Mouse (Mus musculus): ENCODE results near the gene Zfand6.

Gene Zfand6

DNA sequence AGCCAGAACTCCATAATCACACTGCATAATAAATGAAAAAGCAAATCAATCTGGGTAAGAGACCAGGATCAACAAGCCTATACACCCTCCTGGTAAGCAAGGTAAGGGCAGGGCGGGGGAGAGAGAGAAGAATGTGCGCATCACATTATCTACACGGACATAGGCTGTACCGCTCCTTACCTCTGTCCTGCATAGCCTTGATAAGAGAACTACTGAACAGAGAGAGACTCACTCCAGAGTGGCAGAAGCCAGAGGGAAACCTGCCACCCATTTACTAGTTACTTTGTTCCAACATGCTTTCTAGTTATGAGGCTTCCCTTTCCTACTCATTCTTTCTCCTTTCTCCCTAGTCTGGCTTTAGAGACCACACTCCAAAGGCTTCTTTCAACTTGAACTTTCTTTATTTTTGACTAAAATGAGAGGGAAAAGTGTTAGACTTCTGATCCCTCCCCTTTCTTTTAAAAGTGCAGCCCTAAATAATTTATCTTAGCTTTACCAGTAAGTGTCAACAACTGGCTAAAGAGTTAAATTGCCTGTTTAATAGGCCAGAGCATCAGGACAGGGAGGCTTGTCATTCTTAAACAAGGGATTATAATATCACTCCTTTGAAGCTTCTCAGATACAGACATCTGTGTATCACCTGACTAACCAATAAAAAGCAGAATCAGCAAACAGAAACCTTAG lies 38.3 kb downstream of the Zfand6 start:
- no peak for DNase-seq (ENCODE audit: low spot score)

DNA sequence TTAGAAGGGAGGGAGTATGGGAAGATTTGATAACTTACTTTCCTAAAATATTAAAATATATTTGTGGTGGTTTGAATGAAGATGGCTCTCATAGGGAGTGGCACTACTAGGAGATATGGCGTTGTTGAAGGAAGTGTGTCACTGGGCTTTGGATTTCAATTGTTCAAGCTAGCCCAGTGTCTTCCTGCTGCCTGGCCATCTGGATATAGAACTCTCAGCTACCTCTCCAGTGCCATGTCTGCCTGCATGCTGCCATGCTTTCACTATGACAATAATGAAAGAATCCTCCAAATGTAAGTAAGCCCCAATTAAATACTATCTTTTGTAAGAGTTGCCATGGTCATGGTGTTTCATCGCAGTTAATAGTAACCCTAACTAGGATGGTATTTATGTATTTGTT lies 40.7 kb downstream of the Zfand6 start:
- DNase-seq (ENCODE audit: low spot score), result no peak

- DNase-seq (ENCODE audit: low spot score), result no peak
Measured at GRCm38 (mm10) chr7:84646256-84646655, 43.5 kb downstream of the Zfand6 start.

- no peak for DNase-seq (ENCODE audit: low spot score)
Measured at GRCm38 (mm10) chr7:84643270-84643998, 46.3 kb downstream of the Zfand6 start.

GRCm38 (mm10) chr7:84642159-84642928 lies 47.4 kb downstream of the Zfand6 start:
- no peak for DNase-seq (ENCODE audit: low spot score)

- DNase-seq (ENCODE audit: low spot score), result no peak
Measured at GRCm38 (mm10) chr7:84636939-84637338, 52.8 kb downstream of the Zfand6 start.

DNA sequence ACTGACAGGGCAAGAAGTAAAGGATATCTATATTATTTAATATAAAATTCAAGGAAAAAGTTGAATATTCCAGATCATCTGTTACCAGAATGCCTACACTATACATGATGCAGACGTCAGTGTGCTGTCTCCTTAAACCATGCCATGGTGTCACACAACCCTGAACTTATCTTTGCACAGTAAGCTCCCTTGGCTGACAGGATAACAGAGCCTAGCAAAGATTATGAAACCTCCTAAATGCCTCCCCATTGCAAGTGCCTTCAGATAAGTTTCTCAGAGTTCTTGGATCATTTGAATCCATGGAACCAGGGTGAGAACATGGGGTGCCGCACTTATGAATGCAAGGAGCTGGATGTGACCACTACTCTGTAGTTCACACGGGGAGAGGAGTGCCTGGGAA lies 57.9 kb downstream of the Zfand6 start:
- DNase-seq (ENCODE audit: low spot score), result no peak

GRCm38 (mm10) chr7:84623718-84624117 lies 66.0 kb downstream of the Zfand6 start:
- DNase-seq (ENCODE audit: low spot score), result no peak

GRCm38 (mm10) chr7:84620956-84621355 lies 68.8 kb downstream of the Zfand6 start:
- no peak for DNase-seq (ENCODE audit: low spot score)

- DNase-seq (ENCODE audit: low spot score), result no peak
Measured at GRCm38 (mm10) chr7:84618951-84619350, 70.8 kb downstream of the Zfand6 start.

DNA sequence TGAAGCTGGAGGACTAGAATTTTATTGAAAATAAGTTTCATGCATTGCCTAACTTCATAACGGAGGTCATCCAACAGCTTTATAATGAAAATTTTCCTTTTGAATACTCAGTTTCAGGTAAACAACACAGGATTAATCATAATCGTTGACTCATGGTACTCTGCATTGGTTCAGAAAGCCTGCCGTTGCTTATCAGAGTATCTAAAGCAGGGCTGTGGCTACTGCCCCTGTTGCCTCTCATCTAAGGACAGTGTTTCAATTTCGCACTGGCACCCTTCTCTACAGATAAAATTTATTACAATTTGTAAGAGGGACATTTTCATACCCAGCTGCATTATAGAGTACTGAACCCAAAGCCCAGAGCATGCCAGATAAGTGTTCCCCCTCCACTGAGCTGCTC lies 77.3 kb downstream of the Zfand6 start:
- DNase-seq (ENCODE audit: low spot score), result no peak

- DNase-seq (ENCODE audit: low spot score), result no peak
Measured at GRCm38 (mm10) chr7:84611609-84612008, 78.2 kb downstream of the Zfand6 start.

DNA sequence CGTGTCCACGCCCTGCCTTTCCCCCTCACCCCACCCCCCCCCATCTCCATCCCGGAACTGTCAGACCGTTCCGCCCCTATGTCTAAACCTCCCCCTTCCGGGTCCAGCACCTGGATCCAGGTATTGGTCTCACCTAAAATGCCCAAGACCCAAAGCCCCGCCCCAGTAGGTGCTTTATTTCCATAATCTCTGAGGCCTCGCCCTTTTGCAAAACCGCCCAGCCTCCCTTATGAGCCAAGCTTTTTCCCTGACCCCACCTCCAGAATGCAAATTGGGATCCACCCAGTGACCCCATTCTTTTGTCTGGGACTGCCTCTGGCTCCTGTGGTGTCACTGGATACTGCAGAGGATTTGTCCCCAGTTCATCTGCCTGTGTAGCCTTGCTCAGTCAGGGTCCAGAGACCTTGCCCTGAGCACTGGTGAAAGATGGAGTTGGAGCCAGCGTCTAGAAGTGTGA lies 83.4 kb downstream of the Zfand6 start, which contains the start of gene Fah:
TSS of gene Fah (minus strand) at position 430 of the 457 bp plus-strand sequence.
- DNase-seq (ENCODE audit: low spot score), result peak; percentile 78

DNA sequence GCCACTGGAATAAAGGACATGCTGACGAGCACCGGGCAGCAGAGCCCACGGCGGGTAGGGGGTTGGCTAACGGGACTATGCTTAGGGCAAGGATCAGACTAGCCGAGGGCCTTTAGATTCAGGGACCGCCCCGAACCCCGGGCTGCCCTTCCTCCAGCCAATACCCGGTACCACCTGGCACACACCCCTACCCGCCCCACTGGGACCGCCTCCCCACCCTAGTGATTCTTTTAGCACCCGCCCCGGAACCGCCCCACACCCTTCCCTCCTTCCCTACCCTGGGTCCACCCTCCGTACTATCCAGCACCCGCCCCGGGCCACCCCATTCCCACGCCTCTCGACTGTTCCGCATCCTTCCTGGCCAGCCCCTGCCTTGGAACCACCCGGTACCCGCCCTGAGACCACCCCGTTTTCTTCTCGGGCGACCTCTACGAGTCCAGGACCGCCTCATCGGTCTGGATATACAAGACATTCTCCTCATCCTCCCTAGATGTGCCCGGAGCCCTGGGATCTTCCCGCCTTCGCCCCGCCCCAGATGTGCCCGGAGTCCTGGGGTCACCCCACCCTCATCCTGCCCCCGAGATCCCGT lies 84.0 kb downstream of the Zfand6 start:
- DNase-seq (ENCODE audit: low spot score), result peak; percentile 80

DNA sequence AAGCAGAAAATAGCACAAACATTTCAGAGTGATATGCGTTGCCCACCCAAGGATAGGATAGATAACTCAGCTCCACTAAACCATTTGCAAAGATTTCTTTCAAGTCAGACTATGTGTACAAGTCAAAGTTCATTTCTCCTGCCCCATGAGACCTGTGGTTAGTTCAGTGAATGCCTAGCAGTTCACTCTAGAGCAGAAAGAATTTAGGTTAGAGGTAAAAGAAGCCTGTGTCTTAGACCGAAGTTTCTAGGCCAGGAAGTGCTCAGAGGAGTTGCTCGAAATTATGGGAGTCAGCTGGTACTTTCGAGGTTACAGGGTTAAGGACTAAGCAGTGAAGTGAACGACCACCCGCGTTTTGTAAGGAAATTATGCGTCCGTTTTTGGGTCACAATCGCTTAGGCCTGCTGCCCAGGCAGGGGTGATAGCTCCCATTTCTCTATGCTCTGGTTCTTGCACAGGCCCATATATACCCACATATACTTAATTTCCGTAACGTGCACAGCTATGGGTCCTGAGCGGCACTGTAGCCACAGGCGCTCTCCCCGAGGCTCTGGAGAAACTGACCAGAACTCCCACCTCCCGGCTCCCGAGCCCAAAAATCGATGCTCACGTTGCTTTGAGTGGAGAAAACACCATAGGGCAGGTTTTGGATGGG lies 84.6 kb downstream of the Zfand6 start:
- DNase-seq (ENCODE audit: low spot score), result no peak

GRCm38 (mm10) chr7:84604501-84604900 lies 85.3 kb downstream of the Zfand6 start:
- DNase-seq (ENCODE audit: low spot score), result no peak

- no peak for DNase-seq (ENCODE audit: low spot score)
Measured at GRCm38 (mm10) chr7:84601331-84601730, 88.4 kb downstream of the Zfand6 start.

GRCm38 (mm10) chr7:84600631-84601030 lies 89.1 kb downstream of the Zfand6 start:
- no peak for DNase-seq (ENCODE audit: low spot score)

DNA sequence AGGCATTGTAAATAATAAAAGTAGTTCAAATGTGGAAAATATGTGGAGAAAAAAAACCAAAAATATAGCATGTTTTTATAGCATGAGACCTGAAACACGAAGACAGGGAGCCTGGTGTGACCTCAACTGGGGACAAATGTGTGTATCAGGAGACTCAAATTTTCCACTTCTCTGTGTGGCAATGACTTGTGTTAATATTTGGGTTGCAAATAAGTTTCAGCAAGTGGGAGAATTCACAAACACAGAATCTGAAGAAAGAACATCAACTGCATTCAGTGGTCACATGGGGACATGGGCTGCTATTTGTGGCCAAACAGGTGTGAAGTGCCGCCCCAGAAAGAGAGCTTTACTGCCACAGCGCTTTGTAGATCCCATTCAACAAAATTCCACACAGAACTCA lies 93.1 kb downstream of the Zfand6 start:
- no peak for DNase-seq (ENCODE audit: low spot score)

DNA sequence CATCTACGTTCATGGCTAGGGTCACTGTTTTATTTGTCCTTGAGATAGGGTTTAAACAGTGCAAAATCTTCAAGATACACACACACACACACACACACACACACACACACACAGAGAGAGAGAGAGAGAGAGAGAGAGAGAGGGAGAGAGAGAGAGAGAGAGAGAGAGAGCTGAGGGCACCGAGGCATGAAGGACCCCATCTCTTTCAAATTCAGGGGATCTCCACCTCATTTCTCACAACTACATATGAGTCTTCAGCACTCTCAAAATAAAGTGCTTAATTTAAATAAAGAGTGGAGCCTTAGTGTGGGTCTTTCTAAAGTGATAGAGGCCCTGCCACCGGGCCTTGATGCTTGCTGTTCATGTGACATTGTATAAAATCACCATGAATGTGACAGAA lies 93.8 kb downstream of the Zfand6 start:
- no peak for DNase-seq (ENCODE audit: low spot score)

DNA sequence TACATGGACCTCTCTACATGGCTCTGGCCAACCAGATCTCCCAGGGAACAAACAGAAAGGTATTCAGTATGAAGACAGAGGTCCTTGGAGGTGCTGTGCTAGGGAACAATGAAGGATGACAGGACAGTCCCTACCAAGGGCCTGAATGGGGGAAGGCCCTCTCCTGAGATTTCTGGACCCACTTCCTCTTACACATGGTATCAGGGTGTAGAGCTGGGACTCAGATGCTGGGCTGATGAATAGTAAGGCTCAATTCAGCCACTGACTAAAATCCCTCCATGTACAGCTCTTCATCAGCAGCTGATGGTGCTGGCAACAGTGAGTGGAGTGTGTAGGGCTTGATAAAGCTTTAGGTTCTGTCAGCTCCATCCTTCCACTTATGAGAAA lies 94.8 kb downstream of the Zfand6 start:
- no peak for DNase-seq (ENCODE audit: low spot score)

Measured in MN1 (cell line).